Comparison of ENCODE assay signal across 8 mouse cellular contexts in genomic region chr7:139218641-139219415, GRCm38 (mm10). TPM values are rescaled to one million over a fixed set of nuclear protein-coding genes. Genes with fewer than 3 reads are reported as not detected.
DNase-seq lines count a peak whose midpoint lies in the region; ATAC-seq and TF ChIP-seq lines count a peak whose summit lies in the region.

No protein-coding gene starts in this region.

- H3K9me3 ChIP-seq in liver, embryonic 11.5 days (ENCODE audit: control insufficient read depth, low read length): no peaks in the 10 kb centered on the region
- H3K9me3 ChIP-seq in liver, embryonic 12.5 days (replicated peaks): no peaks in the 10 kb centered on the region
- H3K9me3 ChIP-seq in kidney, embryonic 15.5 days (replicated peaks): no peaks in the 10 kb centered on the region

- no peak overlapping the region for H3K4me2 ChIP-seq in liver, embryonic 11.5 days
- no peak overlapping the region for H3K4me2 ChIP-seq in liver, embryonic 12.5 days
- H3K4me2 ChIP-seq in kidney, embryonic 15.5 days: no peak overlapping the region

- no peak for TF ChIP-seq CTCF in gastrocnemius, adult 2 months (IDR thresholded peaks at IDR 0.05)

- H3K36me3 ChIP-seq in liver, embryonic 11.5 days (ENCODE audit: control insufficient read depth, insufficient read depth, low read length): no peaks in the 10 kb centered on the region
- H3K36me3 ChIP-seq in liver, embryonic 12.5 days: no peaks in the 10 kb centered on the region
- no peaks in the 10 kb centered on the region for H3K36me3 ChIP-seq in kidney, embryonic 15.5 days

- H3K27ac ChIP-seq in liver, embryonic 11.5 days (ENCODE audit: low read depth, low read length): no peak overlapping the region
- H3K27ac ChIP-seq in liver, embryonic 12.5 days: no peak overlapping the region
- peak overlapping the region; percentile 46; the same call in 1 of the 2 replicates for H3K27ac ChIP-seq in gastrocnemius, adult 2 months
- H3K27ac ChIP-seq in kidney, embryonic 15.5 days: peak overlapping the region; percentile 37; the same call in 1 of the 2 replicates

- peak; percentile 30 for DNase-seq in liver, embryonic 11.5 days (ENCODE audit: low spot score)
- peak; percentile 84 for DNase-seq in adrenal gland, postnatal 10 days
- DNase-seq in gastrocnemius, adult 2 months: peak; percentile 51
- no peak for DNase-seq in thymus, postnatal 25 days
- no peak for DNase-seq in spleen, postnatal 4 days (ENCODE audit: low spot score in 2 of 2)
- no peak for DNase-seq in frontal cortex, postnatal 10 days (ENCODE audit: low spot score in 2 of 2)

- no peaks in the 10 kb centered on the region for H3K27me3 ChIP-seq in liver, embryonic 11.5 days (replicated peaks; ENCODE audit: control insufficient read depth, insufficient read depth, low read length)
- no peaks in the 10 kb centered on the region for H3K27me3 ChIP-seq in liver, embryonic 12.5 days (replicated peaks)
- H3K27me3 ChIP-seq in kidney, embryonic 15.5 days: no peaks in the 10 kb centered on the region

- no peak overlapping the region for H3K9ac ChIP-seq in liver, embryonic 11.5 days (ENCODE audit: low read depth, low read length)
- no peak overlapping the region for H3K9ac ChIP-seq in liver, embryonic 12.5 days
- H3K9ac ChIP-seq in kidney, embryonic 15.5 days: no peak overlapping the region

- no peaks in the 10 kb centered on the region for H3K4me1 ChIP-seq in liver, embryonic 11.5 days (replicated peaks; ENCODE audit: control insufficient read depth, insufficient read depth, low read length)
- H3K4me1 ChIP-seq in liver, embryonic 12.5 days: no peaks in the 10 kb centered on the region
- H3K4me1 ChIP-seq in kidney, embryonic 15.5 days: peaks cover 18% of the 10 kb centered on the region

- 65% methylated on average over 6 of the region's 6 CpGs for WGBS in liver, embryonic 11.5 days
- 59% methylated on average over 6 of the region's 6 CpGs for WGBS in liver, embryonic 12.5 days (ENCODE audit: insufficient replicate concordance)
- 46% methylated on average over 6 of the region's 6 CpGs for WGBS in kidney, embryonic 15.5 days

- no peak for ATAC-seq in liver, embryonic 11.5 days (replicated peaks; ENCODE audit: low FRiP score)
- ATAC-seq in liver, embryonic 12.5 days: no peak; the same call in 1 of the 2 replicates
- ATAC-seq in kidney, embryonic 15.5 days (replicated peaks; ENCODE audit: low FRiP score): no peak

- intact Hi-C loops in gastrocnemius, adult 2 months (cut with DNase I): loop anchor here (10.0 kb wide), 1 partner anchor 346 kb away; no protein-coding TSS in a partner anchor

- H3K4me3 ChIP-seq in liver, embryonic 11.5 days (ENCODE audit: low read depth, low read length): no peak overlapping the region
- no peak overlapping the region for H3K4me3 ChIP-seq in liver, embryonic 12.5 days
- H3K4me3 ChIP-seq in gastrocnemius, adult 2 months: no peak overlapping the region
- no peak overlapping the region for H3K4me3 ChIP-seq in kidney, embryonic 15.5 days (replicated peaks)

RNA-seq across cellular contexts. Expression of gene Stk32c, which starts 5.7 kb away (rescaled TPM):
- 0.19 TPM in 1 of 2 replicates, not detected in the other for polyA plus RNA-seq in liver, embryonic 11.5 days (2014; fragmentation: Nextera tagmentation; extraction: Ambion mirVana)
- not detected in 2 replicates for polyA plus RNA-seq in liver, embryonic 12.5 days (2016; fragmentation: Nextera tagmentation; extraction: Ambion mirVana)
- 1 to 10 TPM; 2.7 to 3.5 TPM for total RNA-seq in adrenal gland, postnatal 10 days (2021)
- total RNA-seq in gastrocnemius, adult 2 months (2021): under 1 TPM in 1 of 2 experiments, not detected in 1; 0.73 TPM
- 0.14 and 0.16 TPM in 2 replicates for polyA plus RNA-seq in kidney, embryonic 15.5 days (2015; fragmentation: Nextera tagmentation; extraction: Ambion mirVana)

RNA-seq across cellular contexts. Expression of gene Lrrc27, which starts 6.0 kb away (rescaled TPM):
- polyA plus RNA-seq in liver, embryonic 11.5 days (2014; fragmentation: Nextera tagmentation; extraction: Ambion mirVana): 2.2 and 2.6 TPM in 2 replicates
- 0.52 and 0.80 TPM in 2 replicates for polyA plus RNA-seq in liver, embryonic 12.5 days (2016; fragmentation: Nextera tagmentation; extraction: Ambion mirVana)
- total RNA-seq in adrenal gland, postnatal 10 days (2021): 1 to 10 TPM; 3.9 to 7.7 TPM
- total RNA-seq in gastrocnemius, adult 2 months (2021): 1 to 10 TPM; 1.6 to 4.0 TPM
- polyA plus RNA-seq in kidney, embryonic 15.5 days (2015; fragmentation: Nextera tagmentation; extraction: Ambion mirVana): 2.9 and 3.0 TPM in 2 replicates

RNA-seq across cellular contexts. Expression of gene Pwwp2b, which starts 29.5 kb away (rescaled TPM):
- polyA plus RNA-seq in liver, embryonic 11.5 days (2014; fragmentation: Nextera tagmentation; extraction: Ambion mirVana): 3.3 and 3.5 TPM in 2 replicates
- polyA plus RNA-seq in liver, embryonic 12.5 days (2016; fragmentation: Nextera tagmentation; extraction: Ambion mirVana): 2.3 and 2.7 TPM in 2 replicates
- 10 to 100 TPM in 1 of 2 experiments, 1 to 10 TPM in 1; 9.2 to 22.2 TPM for total RNA-seq in adrenal gland, postnatal 10 days (2021)
- total RNA-seq in gastrocnemius, adult 2 months (2021): 1 to 10 TPM; 3.0 to 7.4 TPM
- 8.1 and 8.7 TPM in 2 replicates for polyA plus RNA-seq in kidney, embryonic 15.5 days (2015; fragmentation: Nextera tagmentation; extraction: Ambion mirVana)

Comparison
In these comparisons a context has a peak if more than half of its experiments do, and no peak if none do; other contexts are left out.
1. DNase-seq: peak in liver, embryonic 11.5 days (single experiment), adrenal gland, postnatal 10 days (single experiment) and gastrocnemius, adult 2 months (single experiment); none in thymus, postnatal 25 days (single experiment), spleen, postnatal 4 days (0 of 2) and frontal cortex, postnatal 10 days (0 of 2).
2. H3K27ac ChIP-seq: peak in gastrocnemius, adult 2 months (single experiment) and kidney, embryonic 15.5 days (single experiment); none in liver, embryonic 11.5 days (single experiment) and liver, embryonic 12.5 days (single experiment).